Mouse (Mus musculus) CD8-positive naive resting alpha-beta T cell, adult 2 months (primary cell): ENCODE results near the gene Bves.
"Not testable (repeated sequence)": the region's sequence is repeated elsewhere in the genome, so short reads cannot be mapped to it uniquely, and the experiment has no call there.

Experiments
- DNase-seq, 2 experiments: peaks; one replicate each; pipeline ENCODE4 v3.0.0; 2022; ENCODE audit warnings: low read depth in 2 of 2, low spot score in 2 of 2

The Bves gene

DNA sequence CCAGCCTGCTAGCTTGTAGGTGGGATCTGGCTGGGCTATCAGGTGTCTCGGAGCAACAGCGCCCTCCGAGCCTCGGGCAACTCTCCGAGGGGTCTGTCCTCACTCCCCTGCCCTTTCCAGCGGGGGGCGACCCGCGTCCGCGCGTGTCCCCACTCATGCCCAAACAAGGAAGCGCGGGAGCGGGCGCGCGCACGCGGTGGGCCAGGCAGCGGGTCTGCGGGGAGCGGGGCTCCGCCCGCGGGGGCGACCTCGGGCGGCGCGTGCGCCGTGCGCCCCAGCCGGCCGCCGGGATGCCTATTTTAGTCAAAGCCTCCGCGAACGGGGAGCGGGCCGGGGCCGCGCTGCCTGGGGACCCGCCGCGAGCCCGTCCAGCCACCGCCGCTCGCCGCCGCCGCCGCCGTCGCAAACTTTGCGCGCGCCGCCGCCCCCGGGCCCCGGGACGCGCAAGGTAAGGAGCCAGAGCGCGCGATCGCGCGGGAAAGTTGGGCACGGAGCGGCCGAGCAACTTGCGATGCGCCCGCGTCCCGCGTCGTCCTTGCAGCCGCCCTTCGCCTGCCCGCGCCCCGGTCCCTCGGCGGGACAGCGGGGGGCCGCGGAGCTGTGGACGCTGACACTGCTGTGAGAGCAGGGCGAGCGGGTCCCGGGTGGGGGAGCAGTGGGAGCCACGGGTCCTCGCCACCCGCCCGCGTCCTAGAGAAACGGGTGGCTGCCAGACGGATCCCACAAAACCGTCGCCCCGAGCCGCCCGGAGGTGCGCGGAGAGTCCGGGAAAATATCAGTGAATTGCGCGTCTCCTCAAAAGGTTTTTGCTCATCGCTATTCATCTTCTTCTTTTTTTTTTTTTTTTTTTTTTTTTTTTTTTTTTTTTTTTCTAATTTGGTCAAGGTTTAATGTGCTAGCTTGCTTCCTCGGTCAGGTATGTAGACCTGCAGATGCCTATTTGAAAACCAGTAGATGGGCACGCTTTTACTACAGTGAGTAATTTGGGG, at the start of gene Bves:
Gene Bves (plus strand): TSS at position 339 of the 989 bp plus-strand sequence.
- DNase-seq, result no peak

DNA sequence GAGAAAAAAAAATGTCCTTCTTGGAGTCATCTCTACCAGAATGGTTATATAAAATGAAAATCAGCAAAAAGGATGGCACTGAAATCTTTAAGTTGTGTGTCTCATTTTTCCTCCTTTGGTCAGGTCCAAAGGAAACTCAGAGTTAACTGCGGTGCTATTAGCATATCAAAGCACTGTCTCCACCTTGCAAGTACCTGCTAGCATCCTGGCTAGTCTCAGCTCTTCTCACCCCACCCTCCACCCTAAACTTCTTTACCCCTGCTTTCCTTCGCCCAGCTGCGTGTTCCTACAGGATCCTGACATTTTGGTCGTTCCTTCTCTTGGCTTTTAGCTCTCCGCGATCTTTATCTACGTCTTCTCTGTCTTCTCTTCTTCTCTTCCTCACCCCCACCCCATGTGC, 47.2 kb upstream of the Bves start:
- no peak for DNase-seq

DNA sequence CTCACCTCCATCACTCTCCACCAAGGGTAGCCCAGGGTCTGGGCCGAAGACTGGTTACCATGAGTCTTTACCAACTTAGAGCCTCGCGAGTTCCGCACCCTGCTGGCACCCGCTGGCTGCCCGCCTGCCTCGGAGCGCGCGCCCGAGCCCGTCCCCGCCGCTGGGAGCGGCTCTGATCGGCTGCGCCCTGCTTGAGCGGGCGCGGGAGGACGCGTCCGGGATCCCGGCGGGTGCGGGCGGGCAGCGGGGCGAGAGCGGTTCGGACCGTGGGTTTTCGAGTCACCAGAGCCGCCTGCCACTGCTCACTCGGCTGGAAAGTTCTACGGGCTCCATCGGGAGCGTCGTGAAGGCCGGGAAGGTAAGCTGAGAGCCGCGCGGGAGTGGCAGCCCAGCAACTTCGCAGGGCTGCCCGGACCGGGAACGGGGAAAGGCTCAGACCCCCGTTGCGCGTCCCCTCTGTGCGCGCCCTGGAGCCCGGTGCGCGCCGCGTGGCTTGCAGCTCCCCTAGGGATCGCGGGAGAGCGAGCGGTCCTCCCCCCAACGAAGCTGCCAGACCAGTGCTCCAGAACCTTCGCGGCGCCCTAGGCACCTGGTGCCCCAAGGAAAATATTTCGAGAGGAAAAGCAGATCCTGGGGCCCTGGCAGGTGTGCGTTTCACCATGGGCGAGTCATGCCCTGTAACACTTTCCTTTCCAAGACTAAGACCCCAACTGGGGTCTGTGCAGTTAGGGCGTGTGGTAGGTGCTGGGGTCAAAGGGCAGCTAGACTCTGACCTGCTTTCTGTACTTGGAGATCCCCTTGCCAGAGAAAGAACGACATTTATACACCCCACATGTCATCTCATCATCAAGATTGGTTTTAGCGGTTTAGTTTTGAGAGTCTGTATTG, 46.1 kb upstream of the Bves start:
- DNase-seq, result no peak

DNA sequence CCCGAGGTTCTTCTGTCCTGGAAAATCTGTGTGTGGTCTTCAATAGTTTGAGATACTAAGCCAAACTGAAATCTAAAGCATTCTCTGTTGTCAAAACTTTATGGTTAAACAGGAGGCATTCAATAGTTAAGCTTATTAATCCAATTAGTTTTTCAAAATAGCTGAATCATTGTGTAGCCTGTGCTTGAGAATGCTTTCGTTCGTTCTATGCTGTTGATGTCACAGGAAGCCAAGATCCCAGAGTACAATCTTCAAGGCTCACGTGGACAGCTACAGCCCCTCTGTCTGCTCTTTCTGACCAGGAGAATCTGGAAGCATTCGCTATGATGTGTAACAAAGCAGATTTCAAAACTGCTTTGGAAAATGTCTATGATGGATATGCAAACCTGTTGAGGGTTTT, 45.0 kb upstream of the Bves start:
- no peak for DNase-seq

DNA sequence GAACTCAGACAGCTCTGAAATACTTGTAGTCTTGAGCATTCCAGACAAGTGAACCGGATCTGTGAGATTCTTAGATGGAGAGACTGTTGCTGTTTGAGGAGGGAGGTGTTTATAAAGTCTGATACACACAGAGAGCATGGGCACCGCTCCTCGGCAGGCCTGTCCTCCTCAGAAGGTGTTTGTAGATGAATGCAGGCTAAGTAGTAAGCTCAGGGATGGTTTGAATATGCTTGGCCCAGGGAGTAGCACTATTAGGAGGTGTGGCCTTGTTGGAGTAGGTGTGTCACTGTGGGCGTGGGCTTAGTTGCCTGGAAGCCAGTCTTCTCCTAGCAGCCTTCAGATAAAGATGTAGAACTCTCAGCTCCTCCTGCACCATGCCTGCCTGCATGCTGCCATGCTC, 43.4 kb upstream of the Bves start:
- not testable (repeated sequence) for DNase-seq

DNA sequence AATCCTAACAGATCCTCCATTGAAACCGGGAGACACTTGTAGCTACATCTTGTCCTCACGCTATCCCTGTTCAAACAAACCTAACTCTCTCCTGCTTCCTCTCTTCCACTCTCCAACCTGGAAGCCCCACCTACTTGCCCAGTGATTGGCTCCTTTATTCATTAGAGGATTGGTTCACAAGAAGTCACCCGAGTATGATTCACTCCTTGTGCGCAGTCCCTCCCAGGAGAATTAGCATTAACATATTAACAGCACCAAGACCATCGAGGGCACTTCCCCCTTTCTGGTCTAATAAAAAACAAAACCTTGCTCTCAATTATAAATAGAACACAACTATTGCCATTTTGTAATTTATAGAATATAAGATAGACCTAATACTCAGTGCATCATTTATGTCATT, 40.5 kb upstream of the Bves start:
- no peak for DNase-seq

DNA sequence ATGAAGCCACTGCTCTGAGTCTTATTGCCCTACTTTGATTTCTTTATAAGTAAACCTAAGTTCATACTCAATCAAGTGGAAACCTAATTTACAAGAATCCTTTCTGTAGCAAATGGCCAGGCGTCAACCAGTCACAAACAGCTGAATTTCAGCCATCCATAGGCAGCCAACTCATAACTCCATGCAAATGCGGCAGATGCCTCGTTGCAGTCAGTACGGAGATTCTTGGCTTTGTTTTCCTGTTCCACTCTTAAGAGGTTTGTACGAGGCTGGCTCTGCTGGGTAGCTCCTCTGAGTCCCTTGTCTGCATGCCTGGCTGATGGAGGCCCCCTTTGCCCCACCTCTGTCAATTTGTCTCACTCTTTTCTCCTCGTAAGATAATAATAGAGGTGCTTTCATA, 37.1 kb upstream of the Bves start:
- DNase-seq, result no peak

DNA sequence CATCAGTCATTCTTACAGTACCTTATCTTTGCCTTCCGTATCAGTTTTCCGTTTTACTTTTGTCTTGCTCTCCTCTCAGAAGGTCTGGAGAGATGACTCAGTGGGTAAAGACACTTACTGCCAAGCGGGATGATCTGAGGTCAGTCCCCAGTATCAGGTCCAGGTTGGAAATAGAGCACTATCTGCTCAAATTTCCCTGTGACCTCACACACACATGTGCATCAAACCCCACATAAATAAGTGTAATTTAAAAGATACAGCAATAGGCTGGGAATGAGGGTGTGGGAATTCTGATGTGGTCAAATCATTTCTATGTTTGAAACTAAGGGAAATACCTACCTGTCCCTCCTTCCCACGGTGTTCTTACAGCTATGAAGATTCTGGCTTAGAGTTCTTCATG, 36.1 kb upstream of the Bves start:
- no peak for DNase-seq

DNA sequence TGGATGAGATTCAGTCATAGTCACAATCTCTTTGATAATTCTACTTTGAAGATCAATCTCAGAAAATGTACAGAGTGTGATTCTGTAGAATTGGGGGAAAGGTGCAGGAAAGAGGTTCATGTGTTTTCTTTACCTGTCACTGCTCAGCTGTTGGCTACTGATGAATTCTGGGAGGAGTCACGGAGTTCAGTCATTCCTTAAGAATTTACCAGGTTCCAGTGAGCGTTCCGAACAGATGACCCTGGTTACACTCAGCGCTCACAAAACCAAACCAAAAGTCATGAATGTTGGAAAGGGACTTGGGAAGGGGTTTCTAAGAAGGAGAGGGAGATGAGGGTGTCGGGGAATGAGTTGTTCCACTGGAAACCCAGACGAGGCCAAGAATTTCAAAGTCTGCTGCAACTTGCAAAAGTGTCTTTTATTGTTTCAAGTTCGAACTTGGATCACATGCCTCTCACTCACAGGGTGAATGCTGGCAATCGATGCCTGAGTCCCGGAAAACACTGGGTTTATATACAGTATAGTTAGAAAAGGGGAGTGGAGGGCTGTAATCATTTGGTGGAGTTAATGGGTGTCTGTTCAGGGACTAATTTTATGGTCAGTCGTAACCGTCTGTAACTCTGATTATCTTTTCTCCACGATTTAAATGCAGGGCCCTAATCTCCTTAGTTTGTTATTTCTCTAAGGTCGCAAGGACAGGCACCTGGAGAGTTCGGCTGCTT, 32.1 kb upstream of the Bves start:
- DNase-seq, result no peak

DNA sequence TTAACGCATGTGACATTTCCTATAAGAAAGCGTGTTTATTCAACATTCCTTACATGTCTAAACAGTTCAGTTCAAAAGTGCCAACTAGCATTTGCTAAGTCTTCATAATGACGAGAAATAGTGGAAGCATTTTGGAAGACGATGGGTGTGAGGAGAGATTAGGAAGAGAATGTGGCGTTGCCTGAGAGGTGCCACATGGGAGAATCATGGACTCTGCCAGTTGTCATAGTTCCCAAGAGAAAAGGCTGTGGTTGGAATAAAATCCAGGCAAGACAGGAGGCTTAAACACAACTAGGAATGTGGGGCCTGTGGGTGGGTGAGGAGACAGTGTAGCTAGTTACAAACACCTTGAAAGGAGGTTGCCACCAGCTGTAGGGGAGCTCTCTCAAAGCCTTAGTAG, 30.4 kb upstream of the Bves start:
- no peak for DNase-seq

DNA sequence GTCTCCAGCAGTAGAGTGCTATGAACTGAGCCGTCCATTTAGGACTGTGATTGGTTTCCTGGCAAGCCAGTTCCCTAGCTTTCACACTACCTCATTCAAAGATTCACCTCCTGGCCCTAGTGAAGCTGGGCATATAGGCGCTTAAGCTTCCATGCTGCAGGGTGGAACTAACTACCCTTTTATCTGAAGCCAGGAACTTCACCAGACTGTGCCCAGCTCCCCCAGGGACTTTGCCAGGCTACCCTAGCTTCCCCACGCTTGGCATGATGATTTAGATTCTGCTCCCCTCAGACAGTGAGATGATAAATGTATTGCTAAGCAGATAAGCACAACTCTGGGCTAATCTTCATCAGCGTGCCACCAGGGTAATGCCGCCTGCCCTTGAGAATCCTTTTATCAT, 24.4 kb upstream of the Bves start:
- DNase-seq, result no peak

DNA sequence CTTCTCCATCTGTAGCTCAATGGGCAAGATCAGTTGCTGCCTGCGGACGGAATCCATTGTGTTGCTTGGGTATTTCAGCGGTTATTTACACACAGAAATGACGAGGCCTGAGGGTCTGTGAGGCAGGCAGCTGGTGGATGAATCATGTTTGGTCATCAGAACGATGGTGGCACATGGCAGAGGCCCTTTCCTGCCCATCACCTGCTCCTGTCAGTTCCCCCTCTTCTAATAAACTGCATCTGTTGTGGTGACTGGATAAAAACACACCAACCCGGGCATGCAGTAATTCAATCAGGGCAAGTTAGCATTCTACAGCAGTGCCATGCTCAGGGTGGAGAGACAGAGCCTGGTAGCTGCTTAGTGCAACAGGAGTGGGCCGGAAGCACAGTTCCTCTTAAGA, 23.9 kb upstream of the Bves start:
- DNase-seq, result no peak

DNA sequence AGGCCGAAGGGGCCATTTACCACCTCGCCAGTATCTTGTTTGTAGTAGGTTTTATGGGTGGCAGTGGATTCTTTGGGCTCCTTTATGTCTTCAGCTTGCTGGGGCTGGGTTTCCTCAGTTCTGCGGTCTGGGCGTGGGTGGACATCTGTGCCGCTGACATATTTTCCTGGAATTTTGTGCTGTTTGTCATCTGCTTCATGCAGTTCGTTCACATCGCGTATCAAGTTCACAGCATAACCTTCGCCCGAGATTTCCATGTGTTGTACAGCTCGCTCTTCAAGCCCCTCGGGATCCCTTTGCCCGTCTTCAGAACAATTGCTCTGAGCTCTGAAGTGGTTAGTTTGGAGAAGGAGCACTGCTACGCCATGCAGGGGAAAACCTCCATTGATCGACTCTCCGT, 20.7 kb upstream of the Bves start:
- DNase-seq, result no peak

DNA sequence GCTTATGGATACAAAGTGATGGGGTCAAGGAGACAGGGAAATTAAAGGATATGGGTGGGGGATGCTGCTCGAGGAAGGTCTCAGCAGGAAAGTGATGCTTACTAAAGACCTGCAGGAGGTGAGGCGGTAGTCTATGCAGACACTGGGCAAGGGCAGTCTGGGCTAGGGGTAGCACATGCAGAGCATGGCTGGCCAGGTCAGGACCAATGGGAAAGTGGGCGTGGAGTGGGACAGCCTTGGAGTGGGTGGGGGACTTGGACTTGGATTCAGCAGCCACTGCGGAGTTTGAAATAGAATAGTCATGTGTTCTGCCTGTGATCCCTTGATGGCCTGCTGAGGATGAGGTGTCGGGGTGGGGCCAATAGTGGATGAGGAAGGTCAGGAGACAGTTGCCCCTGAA, 16.6 kb upstream of the Bves start:
- no peak for DNase-seq

DNA sequence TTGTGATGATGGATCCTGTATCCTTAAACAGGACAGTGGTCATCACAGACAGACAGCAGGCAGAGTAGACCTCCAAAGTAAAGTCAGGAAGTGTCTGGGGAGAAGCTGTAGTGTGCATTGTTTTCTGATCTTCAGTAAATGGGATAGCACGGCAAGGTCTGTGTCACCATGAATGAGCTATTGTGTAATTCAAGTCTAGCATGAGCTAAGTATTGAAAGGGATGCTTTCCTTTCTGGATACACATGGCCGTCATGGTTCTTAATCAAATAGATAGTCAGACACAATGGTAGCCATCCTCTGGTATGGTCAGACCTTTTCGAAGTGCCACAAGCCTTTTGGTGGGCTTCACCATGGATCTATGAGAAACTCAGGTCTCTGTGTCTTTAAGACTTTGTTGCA, 15.3 kb upstream of the Bves start:
- DNase-seq, result no peak

DNA sequence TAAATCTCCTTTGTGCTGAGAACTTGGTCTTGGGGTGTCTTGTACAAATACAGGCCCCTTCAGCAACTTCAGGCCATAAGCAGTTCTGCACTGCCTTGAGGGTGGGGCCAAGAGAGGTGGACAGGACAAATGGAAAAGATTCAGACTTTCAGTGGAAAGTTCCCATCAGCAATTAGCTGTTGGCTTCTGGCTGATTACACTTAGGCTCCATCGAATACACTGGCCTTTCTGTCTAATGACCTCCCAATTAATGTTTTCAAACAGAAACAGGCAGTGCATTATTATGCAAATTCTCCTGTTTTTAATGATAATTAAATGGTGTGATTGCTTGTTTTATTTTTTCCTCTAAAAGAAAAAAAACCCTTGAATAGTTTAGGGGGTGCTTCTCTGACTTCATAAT, 11.4 kb upstream of the Bves start:
- DNase-seq, result no peak

DNA sequence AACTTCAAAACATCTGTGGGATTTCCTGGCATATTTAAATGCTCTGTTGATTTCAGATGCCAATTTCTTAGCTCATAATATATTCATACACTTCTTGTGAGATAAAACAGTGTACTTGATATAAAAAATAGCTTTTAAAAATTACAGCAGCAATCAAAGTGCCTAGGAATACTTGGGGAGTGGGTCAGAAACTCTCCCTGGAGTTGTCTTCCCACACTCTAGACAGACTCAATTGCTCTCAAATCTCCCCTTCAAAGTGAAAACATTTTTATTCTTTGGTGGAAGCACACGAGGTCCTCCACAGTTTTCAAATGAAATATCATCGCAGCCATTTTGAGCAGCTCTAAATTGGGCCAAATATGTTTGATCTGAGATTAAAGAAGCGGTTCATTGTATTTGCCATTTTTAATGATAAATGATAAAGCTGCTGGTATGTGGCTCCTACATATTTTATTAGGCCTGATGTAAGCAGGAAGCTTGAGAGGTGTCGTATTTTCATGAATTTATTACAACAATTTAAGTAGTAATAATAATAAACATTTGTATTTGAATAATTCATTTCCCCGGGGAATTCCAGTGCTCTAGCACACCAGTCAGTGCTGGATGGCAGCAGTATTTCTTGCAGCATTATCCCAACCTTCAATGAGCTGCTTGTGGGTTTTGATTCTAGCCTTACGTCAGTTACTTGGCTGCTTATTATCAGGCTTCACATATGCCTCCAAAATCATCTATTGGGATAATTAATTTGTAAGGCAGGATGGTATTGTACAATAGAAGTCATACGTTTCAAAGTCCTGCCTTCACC, 7.2 kb upstream of the Bves start:
- DNase-seq, result no peak

DNA sequence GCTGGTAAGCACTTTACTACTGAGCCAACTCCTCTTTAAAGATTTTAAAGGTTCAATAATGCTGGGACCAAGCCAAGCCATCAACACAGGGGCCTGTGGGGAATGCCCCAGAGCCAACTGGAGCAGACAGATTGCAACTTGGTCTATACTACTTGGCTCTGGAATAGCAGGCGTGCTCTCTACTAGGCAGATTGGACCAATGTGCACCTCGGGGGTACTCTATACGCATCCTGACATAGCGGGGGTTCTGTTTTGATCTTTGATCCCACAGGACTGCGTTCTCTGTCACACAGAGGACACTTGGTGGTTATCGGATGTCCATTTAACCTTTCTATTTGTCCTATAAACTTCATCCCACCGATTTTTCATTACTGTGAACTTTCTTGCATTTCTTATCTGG, 647 bp upstream of the Bves start:
- no peak for DNase-seq

DNA sequence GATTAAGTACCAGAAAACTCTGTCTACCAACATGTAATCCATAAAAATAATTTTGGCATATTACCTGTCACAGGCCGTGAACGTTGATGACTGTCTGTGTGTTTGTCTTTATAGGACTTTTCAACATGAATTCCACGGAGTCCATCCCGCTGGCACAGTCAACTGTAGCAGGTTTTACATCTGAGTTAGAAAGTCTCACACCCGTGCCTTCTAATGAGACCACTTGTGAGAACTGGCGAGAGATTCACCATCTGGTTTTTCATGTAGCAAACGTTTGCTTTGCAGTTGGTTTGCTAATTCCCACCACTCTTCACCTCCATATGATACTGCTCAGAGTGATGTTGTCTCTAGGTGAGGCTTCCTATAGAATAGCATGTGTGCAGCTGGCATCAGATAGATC, 3.5 kb downstream of the Bves start:
- no peak for DNase-seq

DNA sequence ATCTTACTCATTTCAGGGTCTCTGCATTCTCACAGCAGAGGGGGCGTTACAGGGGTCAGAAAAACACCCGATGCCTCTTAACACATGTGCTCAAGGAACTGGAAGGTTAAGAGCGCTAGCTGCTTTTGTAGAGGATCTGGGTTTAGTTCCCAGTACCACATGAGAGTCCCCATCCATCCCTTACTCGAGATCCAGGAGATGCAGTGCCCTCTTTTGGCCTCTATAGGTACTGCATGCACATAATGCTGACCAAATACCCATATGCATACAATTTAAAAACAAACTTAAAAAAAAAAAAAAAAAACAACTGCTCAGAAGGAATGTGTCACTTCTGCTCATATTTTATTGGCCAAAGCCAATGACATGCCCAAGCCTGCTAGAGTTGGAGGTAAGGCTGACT, 8.8 kb downstream of the Bves start:
- DNase-seq, result no peak

DNA sequence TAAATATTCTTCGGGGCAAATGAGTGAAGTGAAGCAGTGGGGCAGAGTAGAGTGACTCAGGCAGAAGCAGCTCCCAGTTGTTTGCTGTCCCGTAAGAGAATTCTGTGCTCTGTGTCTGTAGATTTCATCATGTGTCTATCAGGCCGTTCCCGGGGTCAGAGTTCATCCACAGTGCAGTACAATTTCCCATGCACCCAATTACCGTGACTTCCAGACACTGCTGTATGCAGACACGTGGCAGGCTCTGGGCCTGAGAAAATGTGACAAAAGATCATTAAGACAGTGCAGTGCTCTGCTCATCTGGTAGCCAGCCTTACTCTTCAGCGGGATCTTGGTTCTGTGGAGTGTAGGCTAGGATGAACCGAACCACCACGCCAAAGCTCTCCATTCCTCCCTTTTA, 9.6 kb downstream of the Bves start:
- DNase-seq, result no peak
